Mouse (Mus musculus) common myeloid progenitor, adult 5-6 weeks (primary cell): ENCODE measurements around the gene Lair1. TPM values are rescaled to one million over a fixed set of nuclear protein-coding genes. Genes with fewer than 3 reads are reported as not detected.
A peak's percentile ranks its signal among the peaks of the same experiment; 100 is the strongest.
"Not testable (repeated sequence)": the region's sequence is repeated elsewhere in the genome, so short reads cannot be mapped to it uniquely, and the experiment has no call there.

Source experiments
- ATAC-seq: replicated peaks from 2 replicates; pipeline ENCODE4 v1.8.0; 2016; ENCODE audit warnings: low read depth, mild to moderate bottlenecking, moderate TSS enrichment, inconsistent platforms; ENCODE audit not compliant: poor library complexity, severe bottlenecking
- total RNA-seq: library from RNA; stranded (forward); fragments of 200-1000, 187-1606 nt; gene quantifications from 2 replicates; pipeline ENCODE4 v1.2.3, GENCODE M21; 2017

Lair1 gene
- total RNA-seq, 1 experiment from 2014 or later, result 23.0 TPM

DNA sequence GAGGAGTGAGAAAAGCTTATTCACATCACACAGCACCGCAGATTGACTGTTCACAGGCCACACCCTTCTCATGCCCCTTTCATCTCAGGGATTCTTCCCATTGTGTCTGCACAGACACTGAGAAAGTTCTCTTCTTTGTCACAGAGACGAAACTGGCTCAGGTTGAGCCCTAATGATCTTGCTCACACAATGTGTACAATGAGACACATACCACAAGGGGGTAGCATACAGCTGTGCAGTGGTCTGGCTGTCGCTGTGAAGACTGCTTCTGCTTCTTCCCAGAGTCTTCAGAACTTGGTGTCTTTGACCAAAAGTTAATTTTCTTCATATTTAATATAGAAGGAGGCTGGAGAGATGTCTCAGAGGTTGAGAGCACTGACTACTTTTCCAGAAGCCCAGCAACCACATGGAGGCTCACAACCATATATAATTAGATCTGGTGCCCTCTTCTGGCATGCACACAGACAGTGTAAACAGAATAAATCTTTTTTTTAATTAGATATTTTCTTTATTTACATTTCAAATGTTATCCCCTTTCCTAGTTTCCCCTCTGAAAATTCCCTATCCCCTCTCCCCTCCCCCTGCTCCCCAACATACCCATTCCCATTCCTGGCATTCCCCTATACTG lies 36.1 kb downstream of the Lair1 start:
- ATAC-seq, result peak; percentile 94

GRCm38 (mm10) chr7:4004636-4005035 lies 58.4 kb downstream of the Lair1 start:
- not testable (repeated sequence) for ATAC-seq

- not testable (repeated sequence) for ATAC-seq
Measured at GRCm38 (mm10) chr7:4003996-4004395, 59.0 kb downstream of the Lair1 start.

- no peak for ATAC-seq
Measured at GRCm38 (mm10) chr7:3962017-3962416, 101.0 kb downstream of the Lair1 start.

DNA sequence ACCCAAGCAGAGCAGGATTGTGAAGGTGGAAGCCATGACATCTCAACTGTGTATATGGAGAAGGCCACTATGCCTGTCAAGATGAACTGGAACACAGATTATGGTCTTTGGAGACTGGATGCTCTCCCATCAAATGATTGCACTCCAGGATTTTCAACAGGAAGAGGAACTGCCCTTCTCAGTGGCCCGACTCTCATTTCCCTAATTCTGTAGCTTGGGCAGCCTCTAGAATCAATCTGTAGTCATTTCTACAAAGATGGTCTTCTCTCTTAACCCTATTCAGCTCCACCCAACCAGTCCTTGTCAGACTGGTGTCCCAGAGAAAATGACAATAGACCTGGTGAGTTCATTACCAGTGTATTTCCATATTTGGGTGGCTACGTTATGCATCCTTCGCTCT lies 105.6 kb downstream of the Lair1 start:
- ATAC-seq, result peak; percentile 54; the same call in 1 of the 2 replicates

Other genes starting within 250 kb of the Lair1 start
- gene Gm15448, start 237.5 kb downstream of the Lair1 start, total RNA-seq, result 0.53 TPM in 1 of 2 replicates, not detected in the other
- gene Pira2, start 218.2 kb downstream of the Lair1 start, total RNA-seq, result 0.05 and 0.64 TPM in 2 replicates
- gene Gm14548, start 165.1 kb downstream of the Lair1 start, total RNA-seq, result 0.64 TPM in 1 of 2 replicates, not detected in the other
- gene Lilra6, start 147.7 kb downstream of the Lair1 start, total RNA-seq, result 0.37 TPM in 1 of 2 replicates, not detected in the other
- not detected in 2 replicates for gene Ttyh1, start 56.2 kb upstream of the Lair1 start, total RNA-seq
- gene Leng8, start 73.8 kb upstream of the Lair1 start, total RNA-seq, result 26.6 and 51.3 TPM in 2 replicates
- gene Leng9, start 87.2 kb upstream of the Lair1 start, total RNA-seq, result 1.3 and 1.5 TPM in 2 replicates
- gene Cdc42ep5, start 101.7 kb upstream of the Lair1 start, total RNA-seq, result 0.41 TPM in 1 of 2 replicates, not detected in the other
- gene Lilra5, start 174.6 kb upstream of the Lair1 start, total RNA-seq, result not detected in 2 replicates